Mouse (Mus musculus): ENCODE data around the gene Gm16253. TPM values are rescaled to one million over a fixed set of nuclear protein-coding genes. Genes with fewer than 3 reads are reported as not detected.

The Gm16253 gene
- polyA plus RNA-seq, 1 experiment from 2014 or later, result 1.9 TPM

Other genes starting within 250 kb of the Gm16253 start
- gene BC107364, start 124.7 kb upstream of the Gm16253 start, polyA plus RNA-seq (2014; fragmentation: Nextera tagmentation; extraction: Ambion mirVana), result not detected in 2 replicates
- 0.20 TPM in 1 of 2 replicates, not detected in the other for gene Hfe2, start 51.8 kb upstream of the Gm16253 start, polyA plus RNA-seq (2014; fragmentation: Nextera tagmentation; extraction: Ambion mirVana)
- 155 and 168 TPM in 2 replicates for gene Txnip, start 19.0 kb upstream of the Gm16253 start, polyA plus RNA-seq (2014; fragmentation: Nextera tagmentation; extraction: Ambion mirVana)
- gene Polr3gl, start 17.2 kb downstream of the Gm16253 start, polyA plus RNA-seq (2014; fragmentation: Nextera tagmentation; extraction: Ambion mirVana), result 21.5 and 29.5 TPM in 2 replicates
- 2.9 and 3.4 TPM in 2 replicates for gene Ankrd34a, start 19.7 kb downstream of the Gm16253 start, polyA plus RNA-seq (2014; fragmentation: Nextera tagmentation; extraction: Ambion mirVana)
- 10.6 TPM in 2 replicates for gene Lix1l, start 24.2 kb downstream of the Gm16253 start, polyA plus RNA-seq (2014; fragmentation: Nextera tagmentation; extraction: Ambion mirVana)
- 144 and 147 TPM in 2 replicates for gene Rbm8a, start 52.9 kb downstream of the Gm16253 start, polyA plus RNA-seq (2014; fragmentation: Nextera tagmentation; extraction: Ambion mirVana)
- 45.4 and 51.3 TPM in 2 replicates for gene Pex11b, start 58.4 kb downstream of the Gm16253 start, polyA plus RNA-seq (2014; fragmentation: Nextera tagmentation; extraction: Ambion mirVana)
- gene Gm42957, start 58.5 kb downstream of the Gm16253 start, polyA plus RNA-seq (2014; fragmentation: Nextera tagmentation; extraction: Ambion mirVana), result 0.07 TPM in 1 of 2 replicates, not detected in the other
- gene Itga10, start 68.6 kb downstream of the Gm16253 start, polyA plus RNA-seq (2014; fragmentation: Nextera tagmentation; extraction: Ambion mirVana), result 0.88 and 1.00 TPM in 2 replicates
- 0.82 and 1.1 TPM in 2 replicates for gene Ankrd35, start 93.1 kb downstream of the Gm16253 start, polyA plus RNA-seq (2014; fragmentation: Nextera tagmentation; extraction: Ambion mirVana)
- 52.6 and 59.4 TPM in 2 replicates for gene Pias3, start 119.4 kb downstream of the Gm16253 start, polyA plus RNA-seq (2014; fragmentation: Nextera tagmentation; extraction: Ambion mirVana)
- 8.7 and 9.3 TPM in 2 replicates for gene Nudt17, start 131.6 kb downstream of the Gm16253 start, polyA plus RNA-seq (2014; fragmentation: Nextera tagmentation; extraction: Ambion mirVana)
- gene Polr3c, start 150.6 kb downstream of the Gm16253 start, polyA plus RNA-seq (2014; fragmentation: Nextera tagmentation; extraction: Ambion mirVana), result 31.8 and 32.5 TPM in 2 replicates
- 41.1 and 42.1 TPM in 2 replicates for gene Rnf115, start 150.7 kb downstream of the Gm16253 start, polyA plus RNA-seq (2014; fragmentation: Nextera tagmentation; extraction: Ambion mirVana)